Mouse (Mus musculus): ENCODE measurements at regions not wholly inside any gene's neighbourhood (a gene's known extent, or its start where the extent isn't known, plus 50 kb on each side); places are given as distances from the start of the nearest gene placed in this dataset.

- TF ChIP-seq CHD2 (IDR thresholded peaks at IDR 0.05; ENCODE audit: low read depth, low read length) (no peak), MAFK (IDR thresholded peaks at IDR 0.05; ENCODE audit: insufficient read depth, low read depth, low read length) (no peak), ZC3H11A (IDR thresholded peaks at IDR 0.05; ENCODE audit: borderline replicate concordance, low read depth, low read length) (no peak)
These were observed 94.0 kb upstream of the Trim52 start for GRCm38 (mm10) chr14:106011991-106012427.
